Mouse (Mus musculus) cerebellum, adult 18-20 months (tissue): ENCODE results near the gene Pik3r1.

Experiments
- DNase-seq, 2 experiments: peaks; one replicate each; pipeline ENCODE4 v3.0.0; 2021

Gene Pik3r1

DNA sequence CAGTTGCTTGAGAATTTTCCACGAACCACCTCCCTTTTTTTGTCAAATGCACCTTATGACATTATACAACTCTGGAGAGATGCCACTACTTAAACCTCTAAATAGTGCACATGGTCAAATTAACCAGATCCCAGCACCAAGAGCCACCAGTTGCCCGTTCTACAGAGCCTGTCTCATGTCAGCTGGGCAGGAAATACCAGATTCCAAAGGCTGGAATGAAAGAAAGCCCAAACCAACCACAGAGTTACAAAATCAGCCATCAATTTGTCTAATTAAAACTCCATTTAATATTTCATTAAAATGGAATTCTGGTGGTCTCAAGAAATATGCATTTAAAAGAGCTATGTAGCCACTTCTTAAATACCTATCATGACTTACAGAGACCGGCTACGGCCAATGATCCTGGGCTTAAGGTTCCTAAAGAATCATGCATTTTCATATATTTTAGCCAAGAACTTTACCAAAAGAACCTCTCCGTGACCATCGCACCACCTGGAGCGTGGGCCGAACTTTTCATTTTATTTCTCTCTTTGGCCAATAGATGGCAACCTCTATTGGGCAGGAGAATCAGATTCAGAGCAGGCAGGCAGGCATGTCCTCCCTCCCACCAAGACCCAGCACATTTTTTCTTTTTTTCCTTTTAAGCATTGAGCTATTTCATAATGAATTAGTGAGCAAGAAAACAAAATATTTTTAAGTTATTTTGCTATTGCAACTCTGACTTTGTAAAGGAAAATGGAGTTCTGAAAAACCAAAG is 32.5 kb downstream of the Pik3r1 start:
- DNase-seq = no peak

DNA sequence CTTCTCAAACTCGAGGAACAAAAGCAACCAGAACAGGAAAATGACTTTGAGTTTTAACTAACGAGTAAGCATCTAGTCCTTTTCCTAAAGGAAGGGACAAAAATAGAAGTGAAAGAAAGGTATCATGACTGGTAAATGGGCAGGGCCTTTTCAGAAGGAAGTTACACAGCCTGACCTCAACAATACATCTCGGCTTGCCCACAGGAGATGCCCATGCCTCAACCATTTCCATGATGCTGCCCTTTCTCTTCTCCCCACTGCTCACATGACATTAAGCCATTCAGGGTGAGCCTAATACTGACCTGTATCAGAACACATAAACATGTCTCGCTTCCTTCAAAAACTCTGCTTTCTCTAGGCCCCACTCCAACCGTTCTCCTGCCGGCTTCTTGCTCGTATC is 33.8 kb downstream of the Pik3r1 start:
- no peak for DNase-seq

DNA sequence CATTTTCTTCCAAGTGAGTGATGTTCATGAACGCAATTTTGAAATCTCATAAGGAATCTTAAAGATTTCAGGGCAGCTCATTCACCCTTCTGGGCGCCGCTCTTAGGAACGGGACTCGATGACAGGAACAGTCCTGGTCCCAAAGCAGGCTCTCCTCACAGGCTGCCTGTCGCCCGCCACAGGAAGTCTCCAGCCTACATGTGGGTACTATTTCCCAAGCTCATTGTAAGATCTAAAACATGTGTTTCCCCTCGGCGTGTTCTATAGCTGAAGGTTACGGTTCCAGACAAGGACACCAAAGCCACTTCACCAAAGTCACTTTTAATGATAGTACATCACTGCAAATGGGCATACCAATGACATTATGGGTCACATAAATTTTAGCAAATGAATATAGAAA is 35.3 kb downstream of the Pik3r1 start:
- no peak for DNase-seq

DNA sequence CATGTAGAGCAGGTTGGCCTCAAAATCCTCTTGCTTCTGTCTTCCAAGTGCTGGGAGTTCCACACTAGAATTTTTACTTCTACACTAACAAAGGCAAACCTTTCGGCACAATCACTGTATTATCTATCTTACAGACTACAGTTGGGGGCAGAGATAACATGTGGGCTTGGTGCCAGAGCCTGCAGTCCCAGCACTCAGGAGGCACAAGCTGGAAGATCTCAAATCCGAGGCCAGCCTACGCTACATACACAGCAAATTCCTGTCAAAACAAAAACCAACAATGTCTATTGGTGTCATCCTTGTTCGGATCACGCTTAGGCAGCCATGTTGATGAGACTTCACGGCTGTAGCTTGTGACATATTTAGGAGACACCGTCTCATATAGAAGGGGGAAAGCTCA is 36.2 kb downstream of the Pik3r1 start:
- no peak for DNase-seq

GRCm38 (mm10) chr13:101730351-101730750 is 37.7 kb downstream of the Pik3r1 start:
- DNase-seq = no peak

GRCm38 (mm10) chr13:101729248-101730055 is 38.6 kb downstream of the Pik3r1 start:
- no peak for DNase-seq

- no peak for DNase-seq
These were observed 39.2 kb downstream of the Pik3r1 start for GRCm38 (mm10) chr13:101728816-101729215.

DNA sequence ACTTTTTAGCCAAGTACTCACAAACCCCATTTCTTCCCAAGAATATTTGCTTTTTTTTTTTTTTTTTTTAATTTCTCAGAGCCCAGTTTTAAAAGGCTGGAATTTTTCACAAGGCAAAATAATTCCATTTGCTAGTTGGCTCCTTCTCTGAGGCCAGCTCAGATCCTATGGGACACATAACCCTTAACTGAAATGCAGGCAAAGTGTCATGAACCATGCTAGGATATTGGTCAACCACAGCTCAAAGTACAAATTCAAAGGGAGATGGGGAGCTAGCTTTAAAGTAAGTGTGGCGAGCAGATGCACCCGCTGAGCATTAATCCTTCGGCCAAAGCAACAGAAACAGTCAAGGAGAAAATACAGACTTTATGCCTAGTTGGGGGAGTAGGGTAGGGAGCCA is 39.7 kb downstream of the Pik3r1 start:
- no peak for DNase-seq

DNA sequence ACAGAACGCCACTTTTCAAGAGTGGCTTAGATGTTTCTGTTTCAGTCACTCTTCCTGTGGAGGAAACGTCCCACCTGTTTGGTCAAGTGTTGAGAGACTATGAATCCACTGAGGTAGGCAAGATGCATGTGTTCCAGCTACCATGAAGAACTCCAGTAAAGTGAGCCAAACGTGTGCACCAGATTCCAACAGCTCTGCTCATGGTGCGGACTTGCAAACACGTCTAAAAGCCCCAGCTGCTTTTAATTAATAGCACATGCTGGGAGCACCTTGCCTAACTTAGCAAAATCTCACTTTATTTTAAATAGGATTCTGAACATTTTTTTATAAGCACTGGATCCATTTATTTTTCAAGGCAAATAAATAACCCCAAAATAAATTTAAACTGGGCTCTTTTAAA is 40.2 kb downstream of the Pik3r1 start:
- no peak for DNase-seq

GRCm38 (mm10) chr13:101726922-101727321 is 41.1 kb downstream of the Pik3r1 start:
- no peak for DNase-seq

DNA sequence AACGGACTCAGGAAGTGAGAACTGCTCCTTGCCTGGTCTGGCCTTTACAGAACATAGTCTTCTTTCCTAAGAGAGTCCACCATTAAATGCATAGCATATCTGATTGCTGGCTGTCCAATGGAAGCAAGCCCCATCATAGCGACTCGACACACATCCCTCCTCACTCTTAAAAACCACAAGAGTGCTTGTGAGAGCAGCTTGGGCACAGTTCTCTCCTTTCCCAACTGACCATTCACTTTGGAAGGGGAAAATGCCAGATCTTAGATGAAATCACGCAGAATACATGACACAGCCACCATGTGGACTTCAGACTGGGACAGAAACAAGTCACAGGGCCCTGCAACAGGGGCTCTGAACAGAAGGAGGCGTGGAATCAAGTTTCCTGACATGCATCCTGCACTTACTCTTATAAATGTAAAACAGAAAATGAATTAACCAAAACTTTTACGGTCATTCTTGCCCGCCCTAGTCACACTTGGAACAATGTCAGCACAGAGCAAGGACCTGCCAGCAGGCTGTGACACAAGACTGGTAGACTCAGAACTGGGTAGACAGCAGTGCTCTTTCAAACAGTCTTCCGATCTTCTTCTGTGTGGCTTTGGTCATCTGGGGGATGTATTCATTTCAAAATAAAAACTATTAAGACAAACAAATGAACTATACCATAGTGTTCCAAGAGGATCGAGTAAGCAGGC is 46.0 kb downstream of the Pik3r1 start:
- DNase-seq = no peak

DNA sequence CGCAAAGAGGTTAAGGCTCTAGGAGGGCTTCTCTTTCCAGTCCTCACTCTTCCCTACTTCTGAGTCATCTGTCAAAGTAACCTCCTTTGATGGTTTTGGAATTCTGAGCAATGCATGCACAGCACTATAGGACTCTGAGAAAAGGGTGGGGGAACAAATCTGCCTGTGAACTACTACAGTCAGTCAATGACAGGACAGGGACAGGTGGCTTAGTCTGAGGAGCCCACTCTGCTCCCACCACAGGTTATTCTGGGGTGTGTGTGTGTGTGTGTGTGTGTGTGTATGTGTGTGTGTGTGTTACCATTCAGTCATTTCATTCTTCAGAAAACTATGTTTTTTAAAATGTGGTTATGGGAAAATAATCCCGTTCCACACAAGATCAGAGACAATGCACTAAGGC is 46.9 kb downstream of the Pik3r1 start:
- no peak for DNase-seq

GRCm38 (mm10) chr13:101719312-101719870 is 48.6 kb downstream of the Pik3r1 start:
- peak; percentile 76 to 80 for DNase-seq

GRCm38 (mm10) chr13:101718744-101719143 is 49.3 kb downstream of the Pik3r1 start:
- DNase-seq = no peak

GRCm38 (mm10) chr13:101717836-101718235 is 50.2 kb downstream of the Pik3r1 start:
- DNase-seq = no peak

DNA sequence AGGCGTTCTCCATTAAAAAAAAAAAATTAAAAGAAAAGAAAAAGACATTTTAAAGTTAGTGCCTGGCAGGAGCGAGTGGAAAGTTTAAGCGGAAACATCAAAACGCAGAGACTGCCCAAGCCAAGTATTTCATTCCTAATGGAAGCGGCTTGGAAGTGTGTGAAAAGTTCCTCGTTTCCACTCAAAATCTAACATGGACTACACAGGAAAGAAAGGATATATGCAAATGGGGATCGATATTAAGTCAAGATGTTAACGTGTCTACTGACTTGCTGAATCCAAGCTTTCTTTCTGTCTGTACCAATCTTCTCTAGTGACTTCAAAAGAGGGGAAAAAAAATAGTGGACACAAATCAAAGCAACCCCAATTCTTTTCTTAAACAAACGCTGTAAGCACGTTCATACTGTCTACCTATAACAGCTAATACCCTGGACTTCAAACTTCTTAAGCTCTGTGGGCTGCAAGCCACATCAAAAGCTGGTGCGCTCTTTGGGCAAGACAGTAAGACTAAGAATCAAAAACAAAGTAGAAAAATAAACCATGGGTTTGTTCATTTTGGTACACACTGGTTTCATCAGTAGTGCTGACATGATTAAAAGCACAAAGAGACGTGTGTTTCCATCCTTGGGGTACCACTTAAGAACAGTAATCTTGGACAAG is 54.5 kb downstream of the Pik3r1 start:
- DNase-seq = no peak

- no peak for DNase-seq
These were observed 55.1 kb downstream of the Pik3r1 start for GRCm38 (mm10) chr13:101712720-101713428.

GRCm38 (mm10) chr13:101712099-101712498 is 55.9 kb downstream of the Pik3r1 start:
- DNase-seq = no peak

DNA sequence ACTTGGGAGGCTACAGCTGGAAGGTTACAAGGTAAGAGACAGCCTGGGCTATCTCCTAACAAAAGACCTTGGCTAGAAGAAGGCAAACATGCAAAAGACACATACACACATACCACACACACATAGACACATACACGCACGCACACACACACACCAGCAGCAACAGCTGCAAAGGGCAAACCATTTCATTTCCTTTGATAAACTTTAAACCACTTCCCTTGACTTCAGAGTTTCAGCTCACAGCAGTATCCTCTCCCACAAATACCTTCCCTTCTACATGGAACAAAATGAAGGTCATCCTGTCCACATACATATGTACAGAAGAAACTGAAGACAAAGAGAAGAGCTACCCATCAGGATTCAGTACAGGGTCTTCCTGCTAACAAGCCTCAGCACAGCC is 56.7 kb downstream of the Pik3r1 start:
- no peak for DNase-seq

- no peak for DNase-seq
These were observed 58.2 kb downstream of the Pik3r1 start for GRCm38 (mm10) chr13:101709788-101710187.

GRCm38 (mm10) chr13:101707226-101707625 is 60.8 kb downstream of the Pik3r1 start:
- no peak for DNase-seq

DNA sequence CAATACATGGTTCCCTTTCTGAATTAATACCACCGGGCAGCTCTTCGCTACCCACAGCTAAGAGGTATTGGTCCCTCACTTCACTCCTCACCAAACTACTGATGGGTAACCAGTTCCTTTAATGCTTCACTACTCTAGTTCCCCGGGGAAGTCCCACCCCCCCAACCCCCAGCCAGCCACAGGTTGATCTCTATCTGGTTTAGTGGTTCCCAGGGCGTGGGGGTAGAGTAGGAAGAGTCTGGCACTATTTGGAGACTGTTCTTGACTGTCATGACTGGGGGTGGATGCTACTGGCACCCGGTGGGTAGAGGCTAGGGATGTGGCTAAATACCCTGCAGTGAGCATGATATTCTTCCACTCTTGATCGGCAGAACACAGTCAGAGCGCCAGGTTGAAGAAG is 61.6 kb downstream of the Pik3r1 start:
- no peak for DNase-seq
